Mouse (Mus musculus): ENCODE results near the gene Wbp1. TPM values are rescaled to one million over a fixed set of nuclear protein-coding genes. Genes with fewer than 3 reads are reported as not detected.

Gene Wbp1
- total and polyA plus RNA-seq, 3 experiments, result 42.4 to 72.8 TPM; not detected in 1

GRCm38 (mm10) chr6:83101316-83101687, 20.1 kb downstream of the Wbp1 start, which contains the start of the genes Ccdc142 and Gm42688:
Ccdc142 (plus strand) TSS chr6:83101601.
Gm42688 (plus strand) TSS chr6:83101617.
- peak within 1 kb of the TSS; percentile 76 for H3K9ac ChIP-seq (ENCODE audit: control insufficient read depth, low read depth, low read length, poor library complexity, severe bottlenecking)
- H3K79me2 ChIP-seq (ENCODE audit: control insufficient read depth, insufficient read depth, low read length, poor library complexity), result peaks cover 12% of the 10 kb centered on the region
- H3K36me3 ChIP-seq (ENCODE audit: control insufficient read depth in 1 of 2, insufficient read depth in 2 of 2, low read length in 2 of 2), result peaks cover 1 to 8% of the 10 kb centered on the region in 2 experiments; a peak in 3 of 4 replicates
- TF ChIP-seq GABPA (IDR thresholded peaks at IDR 0.05; ENCODE audit: low read depth, low read length) (no peak), MYC (IDR thresholded peaks at IDR 0.05; ENCODE audit: low read depth, low read length) (peak; percentile 47; the same call in 1 of the 2 replicates), MYB (IDR thresholded peaks at IDR 0.05; ENCODE audit: low read depth, low read length) (peak; percentile 68), TCF12 (IDR thresholded peaks at IDR 0.05; ENCODE audit: low read depth, low read length) (peak; percentile 54; the same call in 1 of the 2 replicates), POLR2A (IDR thresholded peaks at IDR 0.05; ENCODE audit: control insufficient read depth in 1 of 2, insufficient read depth in 1 of 2, low read depth in 1 of 2, low read length in 2 of 2, poor library complexity in 1 of 2) (peak in 1 of 2 experiments; percentile 81; a peak in 2 of 4 replicates), GATA1 (IDR thresholded peaks at IDR 0.05; ENCODE audit: low read depth, low read length) (0 out of 2 replicates have a peak, but pooled peaks have one; percentile 11), NELFE (IDR thresholded peaks at IDR 0.05; ENCODE audit: low read depth, low read length) (peak; percentile 52; the same call in 1 of the 2 replicates), POLR2AphosphoS2 (IDR thresholded peaks at IDR 0.05; ENCODE audit: low read length) (peak; percentile 34), UBTF (IDR thresholded peaks at IDR 0.05; ENCODE audit: borderline replicate concordance, insufficient read depth, low read depth, low read length) (peak; percentile 44; the same call in 1 of the 2 replicates), BHLHE40 (IDR thresholded peaks at IDR 0.05; ENCODE audit: borderline replicate concordance, low read depth, low read length) (peak; percentile 47; the same call in 1 of the 2 replicates), RAD21 (IDR thresholded peaks at IDR 0.05; ENCODE audit: low read depth, low read length) (peak; percentile 65), MEF2A (IDR thresholded peaks at IDR 0.05; ENCODE audit: extremely low read depth, insufficient replicate concordance, low read depth, low read length, poor library complexity, severe bottlenecking) (no peak), TAL1 (IDR thresholded peaks at IDR 0.05; ENCODE audit: low read length) (no peak), TBP (IDR thresholded peaks at IDR 0.05; ENCODE audit: low read depth, low read length) (peak; percentile 58; the same call in 1 of the 2 replicates), ETS1 (IDR thresholded peaks at IDR 0.05; ENCODE audit: low read depth, low read length) (peak; percentile 58; the same call in 1 of the 2 replicates), SMC3 (IDR thresholded peaks at IDR 0.05; ENCODE audit: low read depth, low read length) (peak; percentile 83), ZMIZ1 (IDR thresholded peaks at IDR 0.05; ENCODE audit: low read depth, low read length) (no peak), ZC3H11A (IDR thresholded peaks at IDR 0.05; ENCODE audit: low read depth, low read length) (peak; percentile 68), NRF1 (IDR thresholded peaks at IDR 0.05; ENCODE audit: insufficient read depth, low read depth, low read length, poor library complexity, severe bottlenecking) (0 out of 2 replicates have a peak, but pooled peaks have one; percentile 30), USF1 (IDR thresholded peaks at IDR 0.05; ENCODE audit: low read depth, low read length) (peak; percentile 84), HCFC1 (IDR thresholded peaks at IDR 0.05; ENCODE audit: low read depth, low read length) (peak; percentile 97), E2F4 (IDR thresholded peaks at IDR 0.05; ENCODE audit: borderline replicate concordance, low read depth, low read length) (peak; percentile 23; the same call in 1 of the 2 replicates), EP300 (IDR thresholded peaks at IDR 0.05; ENCODE audit: low read depth in 1 of 2, low read length in 2 of 2) (no peak; a peak in 1 of 4 replicates), MXI1 (IDR thresholded peaks at IDR 0.05; ENCODE audit: low read depth, low read length) (peak; percentile 92), SIN3A (IDR thresholded peaks at IDR 0.05; ENCODE audit: low read length) (peak; percentile 97), CHD1 (IDR thresholded peaks at IDR 0.05; ENCODE audit: low read depth, low read length) (no peak; the same call in 1 of the 2 replicates), MAX (IDR thresholded peaks at IDR 0.05; ENCODE audit: low read length) (peak; percentile 48), ELF1 (IDR thresholded peaks at IDR 0.05; ENCODE audit: low read depth, low read length) (peak; percentile 86), CTCF (IDR thresholded peaks at IDR 0.05 in 2 of 3, conservative IDR thresholded peaks at IDR 0.05 in 1 of 3; ENCODE audit: control insufficient read depth in 1 of 3, insufficient read depth in 1 of 3, low read depth in 2 of 3, low read length in 3 of 3, poor library complexity in 1 of 3, severe bottlenecking in 1 of 3) (peak; percentile 17 to 82 (median 31); a peak in 4 of 6 replicates), JUND (IDR thresholded peaks at IDR 0.05; ENCODE audit: low read depth, low read length) (no peak)
- peak; percentile 95 for DNase-seq (ENCODE audit: low read depth, low spot score)
- no peaks in the 10 kb centered on the region for H3K27me3 ChIP-seq (ENCODE audit: control insufficient read depth in 1 of 2, insufficient read depth in 2 of 2, low read length in 2 of 2)
- H3K4me3 ChIP-seq (ENCODE audit: control insufficient read depth in 1 of 2, insufficient read depth in 1 of 2, low read depth in 2 of 2, low read length in 2 of 2), result peak within 1 kb of the TSS; percentile 66
- H3K9me3 ChIP-seq (replicated peaks; ENCODE audit: insufficient read depth, low read length), result no peaks in the 10 kb centered on the region
- peaks cover 0 to 7% of the 10 kb centered on the region in 2 experiments; a peak in 3 of 4 replicates for H3K4me1 ChIP-seq (ENCODE audit: control insufficient read depth in 1 of 2, insufficient read depth in 2 of 2, low read length in 2 of 2)
- peak within 1 kb of the TSS; percentile 63 for H3K27ac ChIP-seq (ENCODE audit: control insufficient read depth, low read depth, low read length)

All from MEL (cell line).